Mouse (Mus musculus) liver, postnatal 0 days (tissue): ENCODE data around the gene Tktl1. TPM values are rescaled to one million over a fixed set of nuclear protein-coding genes. Genes with fewer than 3 reads are reported as not detected.
"Not testable (repeated sequence)": the region's sequence is repeated elsewhere in the genome, so short reads cannot be mapped to it uniquely, and the experiment has no call there.

Experiments used
- ATAC-seq: fragments of 200-750 bp; cut with Nextera tagmentation; 2 replicates; pipeline ENCODE4 v1.8.0; 2017; ENCODE audit warnings: mild to moderate bottlenecking, moderate library complexity
- DNase-seq: peaks from one replicate; pipeline ENCODE4 v3.0.0-alpha.2; 2016
- H3K27ac ChIP-seq: fragments of 300-500 bp; sonication (generic); 2 replicates; pipeline ENCODE4 v1.5.1; 2014; ENCODE audit warnings: antibody characterized with exemption, moderate library complexity, mild to moderate bottlenecking, low read depth
- H3K27me3 ChIP-seq: fragments of 300-500 bp; sonication (generic); 2 replicates; pipeline ENCODE4 v1.6.1; 2014; ENCODE audit warnings: low read length, control low read depth, mixed read lengths; ENCODE audit not compliant: insufficient read depth
- H3K36me3 ChIP-seq: fragments of 300-500 bp; sonication (generic); replicated peaks from 2 replicates; pipeline ENCODE4 v1.6.1; 2014; ENCODE audit warnings: mild to moderate bottlenecking, control low read depth, low read length, moderate library complexity, mixed read lengths; ENCODE audit not compliant: insufficient read depth
- H3K4me1 ChIP-seq: fragments of 300-500 bp; sonication (generic); 2 replicates; pipeline ENCODE4 v1.6.1; 2014; ENCODE audit warnings: antibody characterized with exemption, mild to moderate bottlenecking, control low read depth; ENCODE audit not compliant: insufficient read depth
- H3K4me2 ChIP-seq: fragments of 300-500 bp; sonication (generic); 2 replicates; pipeline ENCODE4 v1.6.1; 2014; ENCODE audit warnings: low read depth, mild to moderate bottlenecking, low read length, moderate library complexity, mixed read lengths
- H3K4me3 ChIP-seq: fragments of 300-500 bp; sonication (generic); 2 replicates; pipeline ENCODE4 v1.5.1; 2014; ENCODE audit warnings: low read depth, low read length
- H3K9ac ChIP-seq: fragments of 300-500 bp; sonication (generic); replicated peaks from 2 replicates; pipeline ENCODE4 v1.6.1; 2014; ENCODE audit warnings: mild to moderate bottlenecking, moderate library complexity
- H3K9me3 ChIP-seq: fragments of 300-500 bp; sonication (generic); 2 replicates; pipeline ENCODE4 v1.6.1; 2016; ENCODE audit warnings: mild to moderate bottlenecking, control low read depth, low read length, mixed read lengths
- CTCF ChIP-seq: sonication (generic); IDR thresholded peaks from 2 replicates; pipeline ENCODE4 v1.5.1; 2016; ENCODE audit warnings: antibody characterized with exemption, low read depth
- EP300 ChIP-seq: IDR thresholded peaks from 2 replicates; pipeline ENCODE4 v1.6.1; 2016; ENCODE audit warnings: antibody characterized with exemption, low read depth, mild to moderate bottlenecking
- WGBS: fragments of 180-500 bp; shearing (Covaris S2); extraction: QIAGEN DNeasy Blood & Tissue Kit; methylation state at CpG from one replicate; pipeline ENCODE4 v1.1.7; 2014; ENCODE audit not compliant: insufficient replicate concordance; 5-methylcytosine and 5-hydroxymethylcytosine counted together
- polyA plus RNA-seq: library from polyadenylated mRNA; unstranded; fragments of >200 nt; fragmentation: Nextera tagmentation; extraction: Ambion mirVana; gene quantifications from 2 replicates; pipeline ENCODE4 v1.2.1, GENCODE M21; 2015

Gene Tktl1
- not detected in 2 replicates for polyA plus RNA-seq

DNA sequence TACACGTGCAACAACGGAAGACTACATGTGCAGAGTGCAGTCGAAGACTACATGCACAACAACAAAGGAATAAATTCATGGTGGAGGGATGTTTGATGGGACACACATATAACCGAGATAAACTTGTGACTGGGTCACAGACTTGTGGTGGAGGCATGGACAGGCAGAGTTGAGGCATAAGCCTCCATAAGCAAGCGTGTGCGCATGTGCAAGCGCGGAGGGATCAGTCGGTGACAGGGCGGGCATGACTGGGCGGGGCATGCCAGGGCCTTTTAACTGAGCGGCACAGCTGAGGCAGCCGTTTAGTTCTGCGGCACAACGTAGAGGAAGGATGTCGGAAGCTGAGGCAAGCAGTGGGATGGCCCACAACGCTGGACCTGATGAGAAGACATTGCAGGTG is at the start of gene Tktl1:
TSS of gene Tktl1 (plus strand) at position 301 of the 400 bp plus-strand sequence.
- no peak for DNase-seq
- 79% methylated on average over 17 of the region's 17 CpGs for WGBS
- Histone ChIP-seq H3K4me2 (no peak within 1 kb of the TSS), H3K27me3 (no peaks in the 10 kb centered on the region), H3K4me3 (no peak within 1 kb of the TSS), H3K27ac (no peak within 1 kb of the TSS), H3K4me1 (no peaks in the 10 kb centered on the region), H3K36me3 (no peaks in the 10 kb centered on the region), H3K9ac (no peak within 1 kb of the TSS), H3K9me3 (no peaks in the 10 kb centered on the region)
- no peak for ATAC-seq
- TF ChIP-seq EP300 = no peak

DNA sequence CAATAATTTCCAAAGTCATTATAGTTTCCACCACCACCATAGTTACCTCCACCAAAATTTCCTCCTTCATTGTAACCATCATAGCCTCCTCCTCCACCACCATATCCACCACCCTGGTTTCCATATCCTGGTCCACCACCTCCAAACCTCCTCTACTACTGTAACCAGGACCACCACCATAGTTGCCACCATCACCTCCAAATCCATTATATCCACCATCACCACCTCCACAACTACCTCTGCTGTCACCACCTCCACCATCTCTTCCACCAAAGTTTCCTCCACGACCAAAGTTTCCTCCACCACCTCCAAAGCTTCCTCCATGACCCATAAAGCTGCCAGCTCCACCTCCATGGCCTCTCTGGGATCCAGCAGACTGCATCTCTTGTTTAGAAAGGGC is 41.8 kb upstream of the Tktl1 start, which contains the start of gene Mecp2:
TSS of gene Mecp2 (minus strand) at position 101 of the 400 bp plus-strand sequence.
- H3K27ac ChIP-seq, H3K4me1 ChIP-seq, H3K27me3 ChIP-seq, H3K9ac ChIP-seq, H3K4me3 ChIP-seq, H3K36me3 ChIP-seq, H3K4me2 ChIP-seq, ATAC-seq, DNase-seq, H3K9me3 ChIP-seq: not testable (repeated sequence)
- 13% methylated on average over 1 of the region's 1 CpGs for WGBS

DNA sequence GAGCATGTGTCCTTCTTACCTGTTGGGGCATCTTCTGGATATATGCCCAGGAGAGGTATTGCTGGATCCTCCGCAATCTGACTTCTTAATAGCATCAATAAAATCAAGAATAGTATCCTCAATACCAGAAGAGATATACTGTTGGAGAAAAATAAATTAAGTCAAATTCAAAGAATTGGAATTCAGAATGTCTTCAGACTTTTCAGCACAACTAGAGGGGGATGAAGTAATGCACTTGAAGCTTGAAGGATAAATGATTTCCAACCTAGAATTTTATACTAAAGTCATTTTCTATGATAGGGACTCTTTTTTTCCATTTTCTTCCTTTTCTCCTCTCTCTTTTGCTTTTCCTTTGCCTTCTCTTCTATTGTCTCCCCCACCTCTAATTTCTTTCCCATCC is 9.3 kb upstream of the Tktl1 start, which contains the start of gene Tex28:
TSS of gene Tex28 (minus strand) at position 101 of the 400 bp plus-strand sequence.
- 89% methylated on average over 1 of the region's 1 CpGs for WGBS
- Histone ChIP-seq H3K27me3 (no peaks in the 10 kb centered on the region), H3K36me3 (no peaks in the 10 kb centered on the region), H3K4me2 (no peak within 1 kb of the TSS), H3K27ac (no peak within 1 kb of the TSS), H3K9me3 (no peaks in the 10 kb centered on the region), H3K9ac (no peak within 1 kb of the TSS), H3K4me3 (no peak within 1 kb of the TSS), H3K4me1 (no peaks in the 10 kb centered on the region)
- DNase-seq (no peak), ATAC-seq (no peak)
- no peak for TF ChIP-seq CTCF

DNA sequence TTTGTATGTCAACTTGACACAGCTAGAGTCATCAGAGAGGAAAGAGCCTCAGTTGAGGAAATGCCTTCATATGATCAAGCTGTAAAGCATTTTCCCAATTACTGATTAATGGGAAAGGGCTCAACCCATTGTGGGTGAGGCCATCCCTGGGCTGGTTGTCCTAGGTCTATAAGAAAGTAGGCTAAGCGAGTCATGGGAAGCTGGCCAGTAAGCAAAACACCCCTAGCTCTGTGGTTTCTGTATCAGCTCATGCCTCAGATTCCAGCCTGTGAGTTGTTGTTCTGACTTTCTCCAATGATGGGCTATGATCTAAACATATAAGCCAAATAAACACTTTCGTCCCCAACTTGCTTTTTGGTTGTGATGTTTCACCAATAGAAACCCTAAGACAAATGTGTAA is 26.5 kb downstream of the Tktl1 start:
- Histone ChIP-seq H3K4me3 (no peak overlapping the region), H3K27ac (no peak overlapping the region), H3K9ac (no peak overlapping the region), H3K4me1 (no peaks in the 10 kb centered on the region), H3K27me3 (no peaks in the 10 kb centered on the region), H3K36me3 (no peaks in the 10 kb centered on the region), H3K9me3 (no peaks in the 10 kb centered on the region), H3K4me2 (no peak overlapping the region)
- DNase-seq (no peak), ATAC-seq (no peak)
- TF ChIP-seq EP300 (no peak), CTCF (no peak)
- 84% methylated on average over 2 of the region's 2 CpGs for WGBS

DNA sequence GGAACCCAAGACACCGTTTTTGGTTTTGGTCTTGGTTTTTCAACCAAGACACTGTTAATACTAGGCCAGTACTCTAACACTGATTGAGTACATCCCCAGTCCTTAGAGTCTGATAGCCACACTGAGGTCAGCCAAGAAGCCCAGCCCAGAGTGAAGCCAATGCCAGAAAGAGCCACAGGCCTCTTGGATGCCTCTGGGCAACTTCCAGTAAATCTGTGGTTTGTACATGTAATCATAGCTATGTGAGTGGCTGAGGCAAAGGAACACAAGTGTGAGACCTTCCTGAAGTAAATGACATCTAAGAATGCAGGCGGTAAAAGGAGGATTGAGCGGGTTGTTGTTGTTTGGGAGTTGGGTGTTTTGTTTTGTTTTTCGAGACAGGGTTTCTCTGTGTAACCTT is 41.4 kb downstream of the Tktl1 start:
- Histone ChIP-seq H3K27me3 (no peaks in the 10 kb centered on the region), H3K9me3 (no peaks in the 10 kb centered on the region), H3K4me3 (no peak overlapping the region), H3K36me3 (no peaks in the 10 kb centered on the region), H3K4me2 (no peak overlapping the region), H3K27ac (no peak overlapping the region), H3K4me1 (no peaks in the 10 kb centered on the region), H3K9ac (no peak overlapping the region)
- 75% methylated on average over 4 of the region's 4 CpGs for WGBS
- no peak for DNase-seq
- TF ChIP-seq CTCF (no peak), EP300 (no peak)
- ATAC-seq = no peak

DNA sequence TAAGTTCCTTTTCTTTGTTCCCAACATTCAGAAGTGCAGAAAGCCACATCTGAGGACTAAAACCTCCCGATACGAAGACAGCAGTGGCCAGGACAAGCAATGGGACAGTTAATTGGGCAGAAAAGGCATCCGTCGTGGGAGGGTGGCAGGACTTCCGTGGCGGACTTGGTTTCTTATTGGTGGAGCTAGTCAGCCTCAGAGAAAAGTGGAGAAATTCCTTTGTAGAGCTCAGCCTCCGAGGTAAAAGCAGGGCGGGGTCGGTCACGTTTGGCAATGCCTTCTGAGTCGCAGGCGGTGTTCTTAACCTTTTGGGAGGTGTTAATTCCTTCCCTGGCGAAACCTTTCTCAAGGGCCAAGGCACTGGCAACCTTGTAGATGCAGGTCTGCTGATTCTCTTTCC is 42.4 kb downstream of the Tktl1 start:
- H3K9me3 ChIP-seq = no peaks in the 10 kb centered on the region
- H3K27me3 ChIP-seq = no peaks in the 10 kb centered on the region
- WGBS = 57% methylated on average over 13 of the region's 13 CpGs
- no peak overlapping the region for H3K27ac ChIP-seq
- ATAC-seq (no peak), DNase-seq (no peak)
- TF ChIP-seq EP300 (no peak), CTCF (no peak)
- H3K4me2 ChIP-seq = no peak overlapping the region
- H3K4me3 ChIP-seq = no peak overlapping the region
- no peak overlapping the region for H3K9ac ChIP-seq
- no peaks in the 10 kb centered on the region for H3K36me3 ChIP-seq
- H3K4me1 ChIP-seq = no peaks in the 10 kb centered on the region

DNA sequence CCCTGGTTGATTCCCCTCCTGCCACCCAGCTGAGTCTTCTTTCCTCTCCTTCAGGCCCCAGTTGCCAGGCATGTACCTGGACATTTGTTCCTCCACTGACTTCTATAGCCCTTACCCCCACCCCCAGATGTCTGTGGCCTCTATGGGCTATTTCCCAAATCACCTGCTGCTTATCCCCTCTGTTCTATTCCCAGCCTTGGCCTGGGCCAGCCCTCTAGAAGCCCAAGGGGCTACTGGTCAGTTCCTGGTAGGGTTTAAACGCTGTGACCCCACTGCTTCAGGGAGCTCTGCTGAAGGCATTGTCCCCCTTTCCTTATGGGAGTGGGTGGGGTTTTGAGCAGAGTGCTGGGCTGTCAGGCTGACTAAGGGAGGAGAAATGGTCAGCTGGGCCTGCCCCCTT is 43.0 kb downstream of the Tktl1 start:
- WGBS = 56% methylated on average over 1 of the region's 1 CpGs
- H3K9me3 ChIP-seq = not testable (repeated sequence)

More for the DNA sequence above, 43.0 kb downstream of the Tktl1 start:
- H3K4me1 ChIP-seq, H3K27ac ChIP-seq, H3K9ac ChIP-seq, ATAC-seq, DNase-seq, H3K36me3 ChIP-seq, H3K4me2 ChIP-seq, H3K27me3 ChIP-seq, H3K4me3 ChIP-seq: not testable (repeated sequence)
